ENCODE assay signal across 8 mouse cellular contexts in the genomic region with DNA sequence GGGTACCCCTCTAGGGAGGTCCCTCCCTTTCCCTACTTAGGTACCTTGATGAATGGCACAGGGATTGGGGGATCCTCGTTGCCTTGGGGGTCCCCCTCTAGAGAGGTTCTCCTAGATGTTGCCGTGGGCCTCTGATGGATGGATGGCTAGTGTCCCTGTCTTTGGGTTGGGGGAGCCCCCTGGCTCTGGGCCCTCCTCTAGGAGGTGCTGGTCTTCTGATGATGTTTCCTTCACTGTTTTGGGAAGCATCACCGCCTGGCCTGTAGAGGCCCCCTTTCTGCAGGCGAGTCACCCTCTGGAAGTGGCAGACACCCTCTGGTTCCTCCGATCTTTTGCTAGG. TPM values are rescaled to one million over a fixed set of nuclear protein-coding genes. Genes with fewer than 3 reads are reported as not detected.
A peak's percentile ranks its signal among the peaks of the same experiment; 100 is the strongest.
DNase-seq lines count a peak whose midpoint lies in the region; ATAC-seq and TF ChIP-seq lines count a peak whose summit lies in the region.

No protein-coding gene starts in this region.

- ATAC-seq in heart, embryonic 15.5 days (replicated peaks; ENCODE audit: insufficient number of reproducible peaks, insufficient read depth, low FRiP score, low read depth): peak; percentile 3; the same call in 1 of the 2 replicates
- peak; percentile 6; the same call in 1 of the 2 replicates for ATAC-seq in granulocyte monocyte progenitor cell, adult 5-6 weeks (replicated peaks; ENCODE audit: poor library complexity, severe bottlenecking)
- peak; percentile 11; the same call in 1 of the 2 replicates for ATAC-seq in liver, embryonic 15.5 days (ENCODE audit: insufficient read depth)

- no peak for TF ChIP-seq CTCF in cerebellum, adult 2 months (IDR thresholded peaks at IDR 0.05; ENCODE audit: borderline replicate concordance, insufficient read depth, low read depth, low read length)

- peak overlapping the region; percentile 98 for H3K4me2 ChIP-seq in heart, embryonic 15.5 days
- peak overlapping the region; percentile 95 for H3K4me2 ChIP-seq in liver, embryonic 15.5 days

- H3K4me3 ChIP-seq in heart, embryonic 15.5 days: peak overlapping the region; percentile 93
- peak overlapping the region; percentile 82 for H3K4me3 ChIP-seq in cerebellum, adult 2 months (replicated peaks; ENCODE audit: insufficient read depth, low read depth, low read length)
- H3K4me3 ChIP-seq in liver, embryonic 15.5 days (replicated peaks): peak overlapping the region; percentile 71

- peaks cover 15% of the 10 kb centered on the region for H3K4me1 ChIP-seq in heart, embryonic 15.5 days (replicated peaks)
- peaks cover 17% of the 10 kb centered on the region for H3K4me1 ChIP-seq in cerebellum, adult 2 months (ENCODE audit: control insufficient read depth, insufficient read depth, low read length)
- H3K4me1 ChIP-seq in liver, embryonic 15.5 days (replicated peaks): peaks cover 51% of the 10 kb centered on the region

- TF ChIP-seq POLR2A in cerebellum, adult 2 months (IDR thresholded peaks at IDR 0.05; ENCODE audit: borderline replicate concordance, insufficient read depth, low read length): no peak

- H3K27me3 ChIP-seq in heart, embryonic 15.5 days: no peaks in the 10 kb centered on the region
- H3K27me3 ChIP-seq in cerebellum, adult 2 months (ENCODE audit: control insufficient read depth, insufficient read depth, low read length): no peaks in the 10 kb centered on the region
- no peaks in the 10 kb centered on the region for H3K27me3 ChIP-seq in liver, embryonic 15.5 days

- H3K27ac ChIP-seq in heart, embryonic 15.5 days: no peak overlapping the region
- peak overlapping the region; percentile 64 for H3K27ac ChIP-seq in cerebellum, adult 2 months (ENCODE audit: insufficient read depth, low read length)
- H3K27ac ChIP-seq in liver, embryonic 15.5 days (replicated peaks): peak overlapping the region; percentile 72

- no peaks in the 10 kb centered on the region for H3K36me3 ChIP-seq in heart, embryonic 15.5 days
- H3K36me3 ChIP-seq in liver, embryonic 15.5 days (replicated peaks): no peaks in the 10 kb centered on the region

- peak overlapping the region; percentile 84 for H3K9ac ChIP-seq in heart, embryonic 15.5 days
- peak overlapping the region; percentile 75 for H3K9ac ChIP-seq in liver, embryonic 15.5 days

- 19% methylated on average over 5 of the region's 5 CpGs for WGBS in heart, embryonic 15.5 days
- 4% methylated on average over 5 of the region's 5 CpGs for WGBS in cerebellum, adult 2 months
- WGBS in liver, embryonic 15.5 days (ENCODE audit: insufficient replicate concordance): 29% methylated on average over 5 of the region's 5 CpGs

- DNase-seq in heart, adult 9 months (ENCODE audit: low spot score in 2 of 2): no peak
- DNase-seq in 416B (ENCODE audit: low read depth): peak; percentile 63
- DNase-seq in cerebellum, adult 2 months: peak; percentile 53 to 58
- DNase-seq in Muller cell, postnatal 12 days (ENCODE audit: inconsistent ontology term): no peak
- no peak for DNase-seq in adrenal gland, postnatal 25 days

- no peaks in the 10 kb centered on the region for H3K9me3 ChIP-seq in heart, embryonic 15.5 days (replicated peaks)
- H3K9me3 ChIP-seq in liver, embryonic 15.5 days (replicated peaks): no peaks in the 10 kb centered on the region

RNA-seq across cellular contexts. Expression of gene Aacs, which starts 0.6 kb away (rescaled TPM):
- polyA plus RNA-seq in heart, embryonic 15.5 days (2015; fragmentation: Nextera tagmentation; extraction: Ambion mirVana): 9.8 and 18.4 TPM in 2 replicates
- 47.4 and 48.5 TPM in 2 replicates for polyA plus RNA-seq in cerebellum, adult 2 months (2012; rRNA removed)
- 10.3 and 15.1 TPM in 2 replicates for total RNA-seq in granulocyte monocyte progenitor cell, adult 5-6 weeks (2014; fragmentation: Nextera tagmentation)
- total RNA-seq in granulocyte monocyte progenitor cell, adult 5-6 weeks (2017): 11.7 and 12.2 TPM in 2 replicates
- polyA plus RNA-seq in liver, embryonic 15.5 days (2015; fragmentation: Nextera tagmentation; extraction: Ambion mirVana): 18.7 and 20.1 TPM in 2 replicates
- total RNA-seq in adrenal gland, postnatal 25 days (2021): 88.5 and 93.5 TPM in 2 replicates

RNA-seq across cellular contexts. Expression of gene Bri3bp, which starts 34.9 kb away (rescaled TPM):
- 36.5 and 40.7 TPM in 2 replicates for polyA plus RNA-seq in heart, embryonic 15.5 days (2015; fragmentation: Nextera tagmentation; extraction: Ambion mirVana)
- 37.1 and 39.1 TPM in 2 replicates for polyA plus RNA-seq in cerebellum, adult 2 months (2012; rRNA removed)
- total RNA-seq in granulocyte monocyte progenitor cell, adult 5-6 weeks (2014; fragmentation: Nextera tagmentation): 43.5 and 68.5 TPM in 2 replicates
- total RNA-seq in granulocyte monocyte progenitor cell, adult 5-6 weeks (2017): 24.4 and 25.4 TPM in 2 replicates
- 23.5 and 25.8 TPM in 2 replicates for polyA plus RNA-seq in liver, embryonic 15.5 days (2015; fragmentation: Nextera tagmentation; extraction: Ambion mirVana)
- 18.4 and 37.3 TPM in 2 replicates for total RNA-seq in adrenal gland, postnatal 25 days (2021)

RNA-seq across cellular contexts. Expression of gene Dhx37, which starts 42.3 kb away (rescaled TPM):
- polyA plus RNA-seq in heart, embryonic 15.5 days (2015; fragmentation: Nextera tagmentation; extraction: Ambion mirVana): 7.0 and 10.4 TPM in 2 replicates
- 19.6 and 21.4 TPM in 2 replicates for polyA plus RNA-seq in cerebellum, adult 2 months (2012; rRNA removed)
- total RNA-seq in granulocyte monocyte progenitor cell, adult 5-6 weeks (2014; fragmentation: Nextera tagmentation): 16.8 and 25.8 TPM in 2 replicates
- 53.0 and 56.7 TPM in 2 replicates for total RNA-seq in granulocyte monocyte progenitor cell, adult 5-6 weeks (2017)
- polyA plus RNA-seq in liver, embryonic 15.5 days (2015; fragmentation: Nextera tagmentation; extraction: Ambion mirVana): 4.8 and 4.9 TPM in 2 replicates
- total RNA-seq in adrenal gland, postnatal 25 days (2021): 17.5 and 25.9 TPM in 2 replicates

RNA-seq across cellular contexts. Expression of gene Tmem132b, which starts 55.3 kb away (rescaled TPM):
- 0.01 TPM in 1 of 2 replicates, not detected in the other for polyA plus RNA-seq in heart, embryonic 15.5 days (2015; fragmentation: Nextera tagmentation; extraction: Ambion mirVana)
- polyA plus RNA-seq in cerebellum, adult 2 months (2012; rRNA removed): 4.7 and 5.9 TPM in 2 replicates
- not detected in 2 replicates for total RNA-seq in granulocyte monocyte progenitor cell, adult 5-6 weeks (2014; fragmentation: Nextera tagmentation)
- not detected in 2 replicates for total RNA-seq in granulocyte monocyte progenitor cell, adult 5-6 weeks (2017)
- polyA plus RNA-seq in liver, embryonic 15.5 days (2015; fragmentation: Nextera tagmentation; extraction: Ambion mirVana): not detected in 2 replicates
- 0.90 and 2.1 TPM in 2 replicates for total RNA-seq in adrenal gland, postnatal 25 days (2021)

Comparison
In these comparisons a context has a peak if more than half of its experiments do, and no peak if none do; other contexts are left out.
1. DNase-seq: peak in 416B (single experiment) and cerebellum, adult 2 months (2 of 2); none in heart, adult 9 months (0 of 2), Muller cell, postnatal 12 days (single experiment) and adrenal gland, postnatal 25 days (single experiment).
2. Peak in every context shown above with its lines, with median percentiles within 50 percentile points of each other: ATAC-seq and H3K4me3 ChIP-seq.